Mouse (Mus musculus): ENCODE results near the gene Cps1.
A peak's percentile ranks its signal among the peaks of the same experiment; 100 is the strongest.

The Cps1 gene

DNA sequence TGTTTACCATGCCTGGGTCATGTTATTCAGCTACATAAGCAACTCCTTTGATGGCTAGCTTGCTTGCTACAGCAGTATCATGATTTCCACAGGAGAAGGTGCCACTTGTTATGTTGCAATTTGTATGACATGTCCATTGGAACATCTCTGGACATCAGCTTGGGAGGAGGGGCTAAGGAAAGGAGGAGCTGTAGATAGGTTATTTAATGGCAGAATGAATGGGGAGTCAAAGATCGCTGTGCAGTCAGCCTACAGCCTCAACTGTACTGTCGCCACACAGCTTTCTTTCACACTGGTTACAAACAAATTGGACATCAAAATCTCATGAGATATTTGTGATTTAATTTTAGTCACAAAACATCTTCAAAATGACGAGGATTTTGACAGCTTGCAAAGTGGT lies at the start of gene Cps1:
Cps1 (plus strand) TSS at position 230 of the 400 bp plus-strand sequence.
- DNase-seq (ENCODE audit: low read depth) = no peak

DNA sequence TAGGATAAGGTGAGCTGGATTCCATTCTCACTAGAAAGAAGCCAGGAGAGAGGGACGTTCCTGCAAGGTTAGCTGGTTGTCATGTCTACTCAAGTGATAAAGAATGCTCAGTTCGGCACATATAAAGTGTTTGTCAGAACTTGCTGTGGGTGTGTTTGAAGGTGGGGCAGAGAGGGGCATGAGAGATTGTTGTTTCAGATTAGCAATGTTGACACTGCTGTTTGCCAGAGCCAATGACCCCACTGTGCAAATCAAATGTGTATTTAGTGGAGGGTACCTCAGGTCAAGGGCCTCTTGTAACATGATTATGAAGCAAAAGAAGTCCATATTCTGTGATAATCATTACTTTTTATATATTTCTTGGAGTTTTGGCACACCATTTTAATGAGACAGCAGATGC lies 45.1 kb upstream of the Cps1 start:
- DNase-seq (ENCODE audit: low read depth) = no peak

DNA sequence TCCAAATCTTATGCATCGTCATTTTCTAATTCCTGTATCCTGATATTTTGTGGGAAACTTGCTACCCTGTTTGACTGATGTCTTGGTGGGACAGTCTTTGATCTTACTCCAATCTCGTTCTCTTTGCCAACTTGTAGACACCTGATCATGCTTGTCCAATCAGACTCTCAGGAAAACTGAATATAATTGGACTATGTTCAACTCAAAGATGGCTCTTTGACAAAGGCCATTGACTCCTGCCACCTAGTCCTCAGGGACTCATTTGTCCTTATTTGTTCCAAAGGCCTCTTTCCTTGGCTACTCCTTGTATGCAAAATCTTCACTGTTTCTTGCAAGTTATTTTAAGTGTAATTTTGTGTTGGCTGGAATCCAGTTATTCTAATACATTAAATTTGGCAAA lies 44.2 kb upstream of the Cps1 start:
- no peak for DNase-seq (ENCODE audit: low read depth)

DNA sequence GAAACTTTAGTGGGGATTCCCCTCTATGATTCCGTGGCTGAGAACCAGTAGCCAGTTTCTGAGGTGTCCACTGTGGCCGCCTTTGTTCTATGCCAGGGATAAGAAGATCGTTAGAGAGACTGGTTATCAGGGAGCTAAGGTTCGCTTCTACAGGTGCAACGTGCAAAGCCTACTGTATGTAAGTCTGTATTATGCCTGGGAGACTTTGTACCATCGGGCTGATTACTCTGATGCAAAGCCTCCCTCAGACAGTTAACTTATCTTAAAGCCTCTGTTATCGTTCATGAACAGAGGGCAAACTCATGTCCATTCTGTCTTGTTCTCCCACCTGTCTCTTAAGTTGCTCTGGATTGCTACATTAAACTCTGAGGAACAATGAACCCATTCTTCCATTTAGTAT lies 43.7 kb upstream of the Cps1 start:
- DNase-seq (ENCODE audit: low read depth) = no peak

DNA sequence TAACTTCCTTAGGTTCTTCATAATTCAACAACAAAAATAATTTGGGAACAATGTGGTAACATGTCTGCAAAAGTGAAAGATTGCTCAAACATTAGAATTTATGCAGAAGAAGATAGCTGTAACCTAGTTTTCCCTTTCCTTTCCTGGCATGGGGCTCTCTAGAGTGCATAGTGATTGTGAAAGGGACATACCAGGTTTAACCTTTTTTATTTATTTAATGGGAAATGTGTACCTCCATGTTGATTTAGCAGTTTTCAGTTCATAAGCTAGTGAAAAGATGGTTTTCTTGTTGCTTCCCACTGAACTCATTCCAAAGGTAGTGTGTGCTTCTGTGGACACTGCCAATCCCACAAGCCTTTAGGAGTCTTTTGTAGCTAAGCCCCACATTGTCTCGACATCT lies 30.4 kb upstream of the Cps1 start:
- no peak for DNase-seq (ENCODE audit: low read depth)

DNA sequence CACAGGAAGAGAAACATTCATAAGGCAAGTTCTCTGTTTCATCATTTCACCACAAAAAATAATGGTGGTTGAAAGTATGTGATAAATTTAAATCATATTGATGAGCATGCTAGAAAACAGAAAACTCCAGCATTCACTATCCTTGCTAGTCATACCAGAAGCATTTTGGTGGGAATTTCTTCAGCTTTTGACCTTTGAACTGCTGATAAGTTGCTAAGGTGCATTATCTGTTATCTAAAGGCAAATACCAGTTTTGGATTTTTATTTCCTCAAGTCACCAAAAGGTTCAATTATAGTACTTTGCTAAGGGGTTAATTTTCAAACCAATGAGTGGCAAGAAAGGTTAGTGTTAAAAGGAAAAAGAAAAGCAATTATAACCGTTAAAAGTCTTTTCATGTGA lies 23.6 kb upstream of the Cps1 start:
- no peak for DNase-seq (ENCODE audit: low read depth)

DNA sequence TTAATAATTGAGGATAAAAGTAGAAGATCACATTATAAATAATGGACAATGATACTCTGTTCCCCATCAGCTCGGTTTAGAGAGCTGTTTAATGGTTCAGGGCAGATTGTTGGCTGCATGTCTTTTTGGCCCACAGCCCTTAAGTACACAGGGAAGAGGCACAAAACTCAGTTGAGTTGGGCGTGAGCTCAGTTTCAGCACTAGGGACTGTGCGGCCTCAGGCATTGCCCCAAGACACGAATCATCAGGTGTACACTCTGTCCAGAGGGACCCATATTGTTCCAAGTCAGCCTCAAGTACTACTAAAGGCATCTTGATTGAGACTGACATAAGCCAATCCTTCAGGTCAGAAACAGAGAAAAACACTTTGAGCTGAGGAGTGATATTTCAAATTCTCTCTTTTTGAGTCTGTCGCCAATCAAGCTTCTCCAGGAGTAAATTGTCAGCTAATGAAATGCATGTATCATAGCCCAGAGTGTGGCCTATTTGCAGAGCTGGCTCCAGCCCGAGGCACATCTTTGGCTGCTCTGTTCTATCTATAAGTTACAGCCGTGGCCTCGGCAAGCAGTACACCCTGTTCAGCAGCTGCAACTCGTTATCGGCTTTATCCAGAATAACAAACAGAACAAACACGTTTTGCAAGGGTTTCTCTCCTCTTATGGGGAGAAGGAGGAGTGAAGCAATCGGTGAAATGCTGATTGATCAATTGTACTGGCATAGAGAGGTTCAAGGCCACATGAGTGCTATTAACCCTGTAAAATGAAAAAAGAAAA lies 19.2 kb upstream of the Cps1 start:
- no peak for DNase-seq (ENCODE audit: low read depth)

DNA sequence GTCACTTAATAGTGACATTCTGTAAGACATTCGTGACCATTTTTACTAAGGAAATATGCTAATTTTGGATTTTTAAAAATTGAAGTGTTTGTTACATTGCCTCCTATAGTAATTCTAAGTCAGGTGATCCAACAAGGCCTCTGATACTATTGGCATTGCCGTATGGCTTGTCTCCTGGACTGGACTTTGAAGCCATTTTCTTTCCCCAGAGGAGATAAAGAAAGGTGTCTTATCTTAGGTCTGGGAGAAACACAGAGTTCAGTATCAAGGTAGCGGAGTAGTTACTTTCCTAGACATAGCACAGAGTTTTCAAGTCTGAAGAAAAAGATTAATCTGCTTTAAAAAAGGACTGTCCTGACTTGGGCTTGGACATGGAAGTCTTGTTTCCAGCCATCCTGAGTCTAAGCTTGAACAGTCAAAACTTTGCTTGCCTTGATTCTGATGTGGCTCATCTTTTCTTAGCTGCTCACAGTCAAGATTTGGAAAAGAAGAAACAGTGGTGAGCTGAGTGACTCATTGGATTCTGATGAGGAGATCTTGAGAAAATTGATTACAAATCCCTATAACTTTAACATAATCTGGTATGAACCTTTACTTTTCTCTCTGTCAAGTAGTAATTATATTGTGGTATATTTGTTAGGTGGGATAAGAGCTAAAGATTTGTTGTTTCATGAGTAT lies 11.1 kb upstream of the Cps1 start:
- no peak for DNase-seq (ENCODE audit: low read depth)

DNA sequence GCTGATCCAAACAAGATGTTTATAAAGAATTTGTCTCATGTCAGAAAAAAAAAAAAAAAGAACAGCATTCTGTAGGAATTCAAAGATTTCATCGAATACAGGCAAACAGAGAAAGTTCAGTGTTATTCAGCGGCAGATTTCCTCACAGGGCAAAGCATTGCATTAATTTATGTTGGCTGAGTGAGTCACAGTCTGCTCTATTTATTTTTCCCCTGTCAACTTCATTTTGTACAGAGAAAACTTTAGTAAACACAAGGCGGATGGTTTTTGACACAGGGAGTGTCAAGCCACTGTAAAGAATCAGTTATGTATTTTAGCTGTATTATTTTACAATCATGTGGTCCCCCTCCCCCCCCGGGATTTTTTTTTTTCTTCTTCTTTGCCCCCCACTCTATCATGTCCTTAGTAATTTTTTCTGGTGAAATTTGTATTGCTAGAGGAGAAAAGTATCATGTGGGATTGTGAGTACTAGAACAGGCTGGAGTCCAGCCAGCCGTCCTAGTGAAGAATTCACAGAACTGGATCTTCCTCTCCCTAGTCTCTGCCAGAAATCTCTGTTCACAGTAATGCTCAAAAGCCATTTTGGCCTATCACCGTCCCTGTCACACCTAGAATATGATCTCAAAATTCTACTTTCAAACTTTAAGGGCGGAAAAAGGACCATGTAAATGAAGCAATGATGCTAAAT lies 9.3 kb upstream of the Cps1 start:
- no peak for DNase-seq (ENCODE audit: low read depth)

DNA sequence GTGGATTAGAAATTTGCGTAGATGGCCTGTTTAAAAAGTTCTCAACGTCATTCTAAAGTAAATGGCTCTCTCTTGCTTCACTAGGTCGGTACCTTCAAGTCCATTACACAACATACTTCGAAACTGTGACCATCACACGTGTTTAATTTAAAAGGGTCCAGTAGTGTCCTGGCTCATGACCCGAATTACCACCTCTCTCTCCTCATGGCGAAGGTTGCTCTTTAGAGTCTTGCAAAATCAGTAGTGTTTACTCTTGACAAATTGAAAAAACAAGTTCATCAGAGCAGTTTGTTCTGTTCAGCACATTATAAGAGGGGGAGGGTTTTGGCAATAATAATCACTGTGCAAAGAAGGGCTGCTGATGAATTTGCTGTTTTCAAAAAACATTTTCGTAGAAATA lies 6.3 kb upstream of the Cps1 start:
- no peak for DNase-seq (ENCODE audit: low read depth)

DNA sequence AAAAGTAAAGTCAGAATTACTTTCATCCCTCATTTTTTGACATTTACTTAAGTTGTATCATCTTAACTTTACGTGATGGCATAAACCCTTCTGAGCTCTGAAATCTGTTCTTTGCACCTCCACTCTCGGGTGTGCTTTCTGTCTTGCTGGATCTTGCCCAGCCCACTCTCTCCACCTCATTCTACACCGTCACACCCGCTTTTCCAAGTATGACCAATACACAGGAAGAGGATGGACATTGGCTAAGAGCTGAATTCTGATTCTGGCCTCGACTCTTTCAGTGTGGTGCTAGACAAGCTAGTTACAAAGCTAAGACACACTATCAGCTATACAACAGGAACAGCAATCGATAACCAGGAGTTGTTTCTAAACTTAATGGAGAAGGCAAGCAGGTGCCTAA lies 5.0 kb upstream of the Cps1 start:
- DNase-seq (ENCODE audit: low read depth) = no peak

DNA sequence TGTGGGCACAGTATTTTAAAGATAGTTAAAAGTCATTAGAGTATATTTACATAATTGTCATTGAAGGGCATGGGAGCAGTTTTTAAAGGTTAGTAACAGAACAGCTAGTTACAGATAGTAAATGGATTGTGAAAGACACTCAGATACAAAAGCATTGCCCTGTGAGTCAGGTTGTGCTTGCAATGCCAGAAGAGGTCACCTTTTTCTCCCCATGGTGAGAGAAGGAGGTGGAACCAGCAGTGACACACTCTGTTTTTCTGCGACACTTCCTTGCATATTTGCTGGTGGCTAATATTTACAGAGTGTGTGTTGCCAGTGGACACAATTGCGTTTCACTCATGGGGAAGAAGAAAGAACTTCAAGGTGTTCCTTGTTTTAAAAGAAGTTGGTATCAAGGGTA lies 2.6 kb downstream of the Cps1 start:
- DNase-seq (ENCODE audit: low read depth) = no peak

DNA sequence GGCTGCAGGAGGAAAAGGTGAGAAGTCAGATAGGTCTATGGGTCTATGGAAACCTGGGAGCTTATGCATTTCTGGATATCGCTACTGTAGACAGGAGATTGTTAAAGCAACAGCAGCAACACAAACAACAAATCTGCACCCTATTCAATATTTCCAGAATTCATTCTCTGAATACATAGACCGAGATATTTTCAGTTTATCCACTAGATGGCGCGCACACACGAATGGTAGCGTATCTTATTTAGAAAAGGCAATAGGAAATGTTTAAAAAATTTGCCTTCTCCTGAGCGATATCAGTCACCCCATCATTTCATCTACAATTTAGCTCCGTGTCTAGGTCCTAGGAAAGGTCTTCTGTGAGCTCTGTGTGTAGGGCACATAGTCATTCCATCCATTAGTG lies 21.1 kb downstream of the Cps1 start:
- DNase-seq (ENCODE audit: low read depth) = peak; percentile 36

DNA sequence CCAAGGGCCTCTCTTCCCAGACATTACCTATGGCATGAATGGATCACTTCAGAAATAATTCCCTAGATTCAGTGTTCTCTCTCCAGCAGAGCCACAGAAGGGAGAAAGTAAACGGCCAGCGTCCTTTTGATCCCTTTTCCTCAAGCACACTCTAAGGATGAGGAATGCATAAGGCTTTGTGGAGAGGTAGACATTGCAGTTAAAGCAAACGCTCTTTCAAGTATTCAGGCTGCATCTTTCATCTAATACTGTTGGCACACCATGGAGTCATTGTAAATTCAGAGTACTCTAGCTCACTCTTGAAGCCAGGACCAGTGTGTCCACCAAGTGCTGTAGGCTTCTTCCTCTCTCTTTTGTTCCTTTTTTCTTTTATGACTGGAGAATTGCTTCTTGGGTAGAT lies 28.4 kb downstream of the Cps1 start:
- no peak for DNase-seq (ENCODE audit: low read depth)

DNA sequence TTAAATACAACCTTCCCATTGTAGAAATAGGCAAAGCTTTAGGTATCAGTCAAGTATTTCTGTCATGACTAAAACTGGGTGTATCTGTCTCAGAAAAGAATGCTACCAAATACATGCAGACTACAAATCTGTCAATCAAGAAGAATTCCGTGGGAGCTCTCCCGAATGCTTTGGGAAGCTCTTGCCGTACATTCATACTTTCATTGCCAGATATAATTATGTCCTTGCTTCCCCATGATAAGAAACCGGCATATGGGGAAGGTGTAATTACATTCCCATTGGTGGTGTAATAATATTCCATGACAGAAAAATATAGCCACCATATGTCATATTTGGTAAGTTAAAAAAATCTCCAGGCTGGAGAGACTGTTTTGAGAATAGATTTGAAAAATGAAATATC lies 44.5 kb downstream of the Cps1 start:
- DNase-seq (ENCODE audit: low read depth) = no peak

DNA sequence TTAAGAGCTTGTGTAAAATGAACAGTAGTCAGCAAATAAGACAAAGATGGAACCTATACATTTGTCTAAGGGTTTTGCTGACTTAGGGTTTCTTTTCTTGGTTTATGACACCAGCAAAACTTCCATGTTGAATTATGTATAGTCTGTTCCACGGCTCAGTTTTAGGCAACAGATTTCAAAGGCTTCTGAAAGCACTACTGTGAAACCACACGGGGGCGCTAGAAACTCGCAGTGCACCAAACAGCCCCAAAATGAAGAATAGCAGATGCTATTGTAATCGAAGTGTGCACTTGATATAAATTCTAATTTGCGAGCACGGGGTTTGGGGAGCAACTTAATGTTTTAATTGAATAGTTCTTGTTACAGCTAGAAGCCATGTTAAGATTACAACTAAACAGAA lies 58.3 kb downstream of the Cps1 start:
- DNase-seq (ENCODE audit: low read depth) = peak; percentile 53

DNA sequence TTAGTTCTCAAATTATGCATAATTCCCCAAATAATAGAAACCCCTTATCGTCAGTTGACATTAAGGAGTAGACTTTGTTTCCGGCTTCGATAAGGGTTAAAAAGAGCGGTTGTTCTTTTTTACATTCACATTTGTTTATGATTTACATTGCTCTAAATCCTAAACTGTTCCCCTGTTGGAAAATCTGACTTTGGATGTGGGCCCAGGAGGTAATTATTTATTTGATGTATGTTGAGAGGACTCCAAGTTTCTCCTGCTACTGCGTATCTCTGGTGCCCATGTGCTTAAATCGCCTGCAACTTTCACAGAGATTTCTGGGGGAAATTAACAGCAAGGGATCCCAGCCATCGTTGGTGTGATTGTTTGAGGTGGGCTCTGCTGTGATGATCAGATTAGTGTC lies 59.4 kb downstream of the Cps1 start:
- no peak for DNase-seq (ENCODE audit: low read depth)

DNA sequence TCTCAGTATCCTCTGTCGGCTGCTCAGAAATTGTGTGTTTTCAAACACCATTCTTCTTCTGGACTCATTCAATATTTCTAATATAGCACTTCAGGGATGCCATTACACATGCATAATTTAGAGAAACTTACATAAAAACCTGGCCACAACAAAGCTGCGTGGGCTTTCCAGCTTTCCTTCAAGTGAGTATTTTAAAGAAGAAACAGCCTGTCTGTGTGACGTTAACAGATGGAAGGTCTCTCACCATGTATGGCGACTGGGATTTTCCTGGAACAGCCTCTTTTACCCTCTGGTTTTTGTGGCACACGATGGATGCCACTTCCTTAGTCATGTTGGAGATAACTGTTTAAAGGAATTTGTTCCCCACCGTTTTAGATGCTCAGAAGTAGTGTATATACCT lies 60.7 kb downstream of the Cps1 start:
- DNase-seq (ENCODE audit: low read depth) = no peak

DNA sequence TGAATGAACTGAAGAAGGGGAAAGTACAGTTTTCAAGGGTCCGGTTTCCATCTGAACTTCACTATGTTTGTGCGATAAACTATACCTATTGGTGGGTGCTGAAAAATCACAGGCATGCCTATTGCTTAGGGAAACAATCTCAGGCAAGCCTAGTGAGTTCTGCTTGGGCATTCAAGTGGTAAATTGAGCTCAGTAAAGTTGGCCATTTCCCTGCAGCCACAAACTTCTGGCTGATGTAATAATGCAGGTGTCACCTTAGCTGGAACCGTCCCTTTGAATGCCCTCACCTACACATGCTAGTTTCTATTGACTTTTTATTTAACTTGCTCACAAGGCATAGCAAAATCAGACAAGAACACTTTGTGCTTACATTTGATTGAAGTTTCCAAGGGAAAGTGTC lies 61.3 kb downstream of the Cps1 start:
- no peak for DNase-seq (ENCODE audit: low read depth)

DNA sequence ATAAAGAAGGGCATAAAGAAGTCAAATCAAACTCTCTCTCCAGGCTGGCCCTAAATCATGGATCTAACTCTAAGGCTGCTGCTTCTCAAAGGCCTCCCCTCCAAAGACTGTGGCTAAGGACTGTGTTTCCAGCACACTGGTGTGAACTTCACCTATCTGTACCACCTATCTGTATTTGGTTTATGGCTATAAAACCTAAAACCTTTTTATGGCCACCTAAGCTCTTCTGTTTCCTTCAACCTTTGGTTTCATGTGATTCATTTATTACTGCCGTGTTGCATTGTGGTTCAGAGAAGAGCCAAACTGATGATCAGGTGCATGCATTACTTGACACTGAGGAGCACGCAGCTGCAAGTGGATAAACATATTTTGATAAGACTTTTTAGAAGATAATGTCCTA lies 74.5 kb downstream of the Cps1 start:
- no peak for DNase-seq (ENCODE audit: low read depth)

DNA sequence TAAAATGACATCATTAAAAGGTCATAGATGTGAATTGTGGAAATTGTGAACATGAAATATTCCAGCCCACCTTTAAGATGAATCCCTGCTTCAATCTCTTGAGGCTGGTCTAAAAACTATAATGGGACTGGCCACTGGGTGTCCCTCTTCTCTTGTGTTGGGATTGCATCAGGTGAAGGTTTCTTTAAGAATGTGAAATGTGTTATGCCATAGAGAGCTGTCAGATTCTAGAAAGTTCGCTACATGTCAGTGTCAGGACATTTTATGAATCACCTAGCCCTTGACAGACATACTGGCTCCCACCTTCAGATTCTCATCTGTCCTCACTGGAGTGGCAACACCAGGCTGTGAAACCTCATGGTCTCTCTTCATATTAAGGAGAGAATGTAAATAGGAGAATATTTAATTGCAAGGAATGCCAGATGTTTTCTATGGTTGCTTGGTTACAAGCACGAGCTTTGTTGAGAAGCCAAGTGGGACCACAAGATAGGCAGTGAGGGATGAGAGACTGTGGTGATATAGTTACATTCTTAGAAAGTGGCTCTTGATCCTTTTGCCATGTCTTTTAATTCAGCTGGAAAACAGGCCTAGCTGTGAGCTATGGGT lies 95.6 kb downstream of the Cps1 start:
- DNase-seq (ENCODE audit: low read depth) = peak; percentile 4

DNA sequence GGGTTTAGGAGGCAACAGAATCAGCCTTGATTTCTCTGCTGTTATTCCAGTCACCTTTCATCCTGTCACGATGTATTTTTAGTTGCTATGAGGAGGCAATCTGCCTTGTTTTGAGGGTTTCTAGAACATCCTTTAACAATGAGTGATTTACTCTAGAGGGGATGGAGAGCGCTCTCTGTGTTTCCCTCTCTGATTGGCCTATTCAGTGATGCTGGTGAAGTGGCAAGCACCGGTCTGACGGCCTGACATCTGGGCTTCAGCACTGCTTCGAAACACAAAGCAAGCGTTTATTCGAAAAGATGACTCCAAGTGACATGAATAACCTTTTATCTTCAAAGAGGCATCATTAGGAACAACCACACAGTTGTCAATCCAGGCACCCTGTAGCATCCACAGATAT lies 100.8 kb downstream of the Cps1 start:
- DNase-seq (ENCODE audit: low read depth) = no peak

DNA sequence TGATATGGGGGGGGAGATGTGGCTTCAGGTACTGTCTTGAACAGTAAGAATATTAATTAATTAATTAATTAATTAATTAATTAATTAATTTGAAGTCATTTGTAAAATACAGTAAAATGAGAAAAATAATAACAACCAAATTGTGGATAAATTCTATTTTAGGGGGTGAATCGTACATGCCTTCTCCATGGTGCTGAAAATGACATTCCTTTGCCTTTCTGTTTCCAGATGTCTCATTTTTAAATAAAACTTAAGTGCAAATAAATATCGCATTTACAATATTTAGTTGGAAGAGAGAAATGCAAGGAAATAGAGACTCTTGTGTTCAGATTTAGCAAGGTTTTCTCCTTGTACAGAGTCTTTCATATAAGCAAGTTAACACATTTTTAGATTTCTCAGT lies 112.0 kb downstream of the Cps1 start:
- no peak for DNase-seq (ENCODE audit: low read depth)
